Mouse (Mus musculus) megakaryocyte progenitor cell, adult 5-6 weeks (primary cell): ENCODE data around the gene Kcnip1. TPM values are rescaled to one million over a fixed set of nuclear protein-coding genes. Genes with fewer than 3 reads are reported as not detected.

Experiments used
- ATAC-seq: replicated peaks from 2 replicates; pipeline ENCODE4 v1.8.0; 2016; ENCODE audit warnings: mild to moderate bottlenecking, moderate TSS enrichment, inconsistent platforms; ENCODE audit not compliant: poor library complexity
- total RNA-seq, 2 experiments: library from RNA; stranded (forward) in 1 of 2; stranded (reverse) in 1 of 2; fragments of 157-497, 149-512 nt in 1 of 2; fragments of 200-1000 nt in 1 of 2; gene quantifications; 2 replicates each; pipeline versions ENCODE4 v1.2.3 to v1.2.4; 2015 to 2017

Gene Kcnip1
- total RNA-seq, 2 experiments from 2014 or later = not detected

- ATAC-seq = no peak
Measured at GRCm38 (mm10) chr11:33990002-33990401, 3.0 kb downstream of the Kcnip1 start.

- ATAC-seq = peak; percentile 63
Measured at GRCm38 (mm10) chr11:33986525-33986924, 6.4 kb downstream of the Kcnip1 start.

- ATAC-seq = no peak
Measured at GRCm38 (mm10) chr11:33980146-33980545, 12.8 kb downstream of the Kcnip1 start.

- ATAC-seq = no peak
Measured at GRCm38 (mm10) chr11:33975121-33975520, 17.8 kb downstream of the Kcnip1 start.

- ATAC-seq = no peak
Measured at GRCm38 (mm10) chr11:33974341-33975040, 18.5 kb downstream of the Kcnip1 start.

GRCm38 (mm10) chr11:33972114-33972513 is 20.8 kb downstream of the Kcnip1 start:
- ATAC-seq = no peak

GRCm38 (mm10) chr11:33969199-33969598 is 23.8 kb downstream of the Kcnip1 start:
- no peak for ATAC-seq

- peak; percentile 79 for ATAC-seq
Measured at GRCm38 (mm10) chr11:33967708-33968107, 25.2 kb downstream of the Kcnip1 start.

- ATAC-seq = peak; percentile 82
Measured at GRCm38 (mm10) chr11:33965380-33965779, 27.6 kb downstream of the Kcnip1 start.

GRCm38 (mm10) chr11:33962688-33963407 is 30.1 kb downstream of the Kcnip1 start, which contains the start of gene Kcnmb1:
TSS of gene Kcnmb1 (plus strand) at chr11:33963013.
- ATAC-seq = no peak

GRCm38 (mm10) chr11:33962178-33962577 is 30.8 kb downstream of the Kcnip1 start:
- no peak for ATAC-seq

- ATAC-seq = peak; percentile 52; the same call in 1 of the 2 replicates
Measured at GRCm38 (mm10) chr11:33958713-33959112, 34.2 kb downstream of the Kcnip1 start.

- no peak for ATAC-seq
Measured at GRCm38 (mm10) chr11:33957595-33957994, 35.4 kb downstream of the Kcnip1 start.

- no peak for ATAC-seq
Measured at GRCm38 (mm10) chr11:33956623-33957022, 36.3 kb downstream of the Kcnip1 start.

GRCm38 (mm10) chr11:33955982-33956381 is 37.0 kb downstream of the Kcnip1 start:
- no peak for ATAC-seq

GRCm38 (mm10) chr11:33951684-33952625 is 41.0 kb downstream of the Kcnip1 start:
- no peak for ATAC-seq

GRCm38 (mm10) chr11:33951155-33951554 is 41.8 kb downstream of the Kcnip1 start:
- no peak for ATAC-seq

GRCm38 (mm10) chr11:33946501-33946900 is 46.5 kb downstream of the Kcnip1 start:
- no peak for ATAC-seq

GRCm38 (mm10) chr11:33944786-33945328 is 48.1 kb downstream of the Kcnip1 start:
- peak; percentile 56 for ATAC-seq

GRCm38 (mm10) chr11:33944067-33944785 is 48.7 kb downstream of the Kcnip1 start:
- peak; percentile 60 for ATAC-seq
